Mouse (Mus musculus): ENCODE data around the gene Hnmt. TPM values are rescaled to one million over a fixed set of nuclear protein-coding genes. Genes with fewer than 3 reads are reported as not detected.
"Not testable (repeated sequence)": the region's sequence is repeated elsewhere in the genome, so short reads cannot be mapped to it uniquely, and the experiment has no call there.

The Hnmt gene
- polyA plus RNA-seq, 1 experiment from 2014 or later: 13.4 TPM

- not testable (repeated sequence) for H3K27ac ChIP-seq (ENCODE audit: low read length); H3K4me3 ChIP-seq (ENCODE audit: low read depth, low read length); H3K4me2 ChIP-seq (ENCODE audit: low read length); H3K27me3 ChIP-seq (ENCODE audit: control insufficient read depth, insufficient read depth, low read depth, low read length); H3K4me1 ChIP-seq (ENCODE audit: control insufficient read depth, insufficient read depth, low read length); ATAC-seq; H3K9ac ChIP-seq (ENCODE audit: low read depth, low read length); H3K36me3 ChIP-seq (ENCODE audit: control insufficient read depth, insufficient read depth, low read length); H3K9me3 ChIP-seq (replicated peaks; ENCODE audit: control insufficient read depth, low read length, poor library complexity, severe bottlenecking)
Observed at GRCm38 (mm10) chr2:24019386-24019785, 29.8 kb downstream of the Hnmt start.

- no peak overlapping the region for H3K4me3 ChIP-seq (ENCODE audit: low read depth, low read length)
- no peaks in the 10 kb centered on the region for H3K4me1 ChIP-seq (ENCODE audit: control insufficient read depth, insufficient read depth, low read length)
- no peak overlapping the region for H3K9ac ChIP-seq (ENCODE audit: low read depth, low read length)
- no peaks in the 10 kb centered on the region for H3K36me3 ChIP-seq (ENCODE audit: control insufficient read depth, insufficient read depth, low read length)
- H3K4me2 ChIP-seq (ENCODE audit: low read length): no peak overlapping the region
- WGBS: 96% methylated on average over 1 of the region's 1 CpGs
- no peak for ATAC-seq
- no peaks in the 10 kb centered on the region for H3K9me3 ChIP-seq (replicated peaks; ENCODE audit: control insufficient read depth, low read length, poor library complexity, severe bottlenecking)
- no peaks in the 10 kb centered on the region for H3K27me3 ChIP-seq (ENCODE audit: control insufficient read depth, insufficient read depth, low read depth, low read length)
- H3K27ac ChIP-seq (ENCODE audit: low read length): no peak overlapping the region
Observed at GRCm38 (mm10) chr2:24018966-24019365, 30.2 kb downstream of the Hnmt start.

DNA sequence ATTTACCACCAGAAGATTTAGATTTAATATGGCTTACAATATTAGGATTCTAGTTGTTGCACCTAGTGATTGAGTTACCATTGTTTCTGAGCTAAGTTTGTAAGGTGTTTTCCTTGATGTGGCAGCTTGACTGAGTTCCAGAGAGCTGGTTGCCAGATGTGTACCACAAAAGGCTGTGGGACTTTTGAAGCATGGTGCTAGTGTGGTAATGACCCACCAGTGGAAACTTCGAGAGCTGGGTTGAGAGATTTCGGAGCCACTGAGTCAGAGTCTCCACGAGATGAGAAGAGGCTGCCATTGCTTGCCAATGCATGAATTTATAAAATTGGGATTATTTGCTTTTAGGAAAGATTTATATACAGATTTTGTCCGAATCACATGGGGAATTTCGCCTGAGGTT lies 34.2 kb downstream of the Hnmt start:
- Histone ChIP-seq H3K9me3 (replicated peaks; ENCODE audit: control insufficient read depth, low read length, poor library complexity, severe bottlenecking) (no peaks in the 10 kb centered on the region), H3K9ac (ENCODE audit: low read depth, low read length) (no peak overlapping the region), H3K36me3 (ENCODE audit: control insufficient read depth, insufficient read depth, low read length) (no peaks in the 10 kb centered on the region), H3K4me2 (ENCODE audit: low read length) (no peak overlapping the region), H3K4me1 (ENCODE audit: control insufficient read depth, insufficient read depth, low read length) (no peaks in the 10 kb centered on the region), H3K27ac (ENCODE audit: low read length) (no peak overlapping the region), H3K4me3 (ENCODE audit: low read depth, low read length) (no peak overlapping the region), H3K27me3 (ENCODE audit: control insufficient read depth, insufficient read depth, low read depth, low read length) (no peaks in the 10 kb centered on the region)
- ATAC-seq: no peak
- WGBS: 91% methylated on average over 5 of the region's 5 CpGs

DNA sequence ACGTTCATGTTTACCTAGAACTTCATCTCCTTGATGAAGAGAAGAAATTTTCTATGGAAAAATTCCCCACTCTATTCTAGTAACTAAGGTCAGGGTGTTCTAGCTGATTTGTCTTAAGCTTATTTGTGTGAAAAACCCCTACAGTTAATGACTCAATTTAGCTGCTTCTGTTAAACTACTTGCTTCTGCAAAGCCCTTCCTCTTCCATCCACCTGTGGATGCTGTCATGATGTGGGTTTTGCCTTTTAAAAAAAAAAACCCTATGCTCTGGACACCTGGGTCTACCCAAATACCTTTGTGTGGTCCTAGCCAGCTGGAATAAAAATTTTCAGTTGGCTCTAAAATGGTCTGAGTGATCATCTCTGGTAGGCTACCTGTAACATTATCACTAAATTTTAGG lies 49.9 kb downstream of the Hnmt start:
- Histone ChIP-seq H3K27ac (ENCODE audit: low read length) (no peak overlapping the region), H3K9me3 (replicated peaks; ENCODE audit: control insufficient read depth, low read length, poor library complexity, severe bottlenecking) (no peaks in the 10 kb centered on the region), H3K4me1 (ENCODE audit: control insufficient read depth, insufficient read depth, low read length) (no peaks in the 10 kb centered on the region), H3K4me2 (ENCODE audit: low read length) (no peak overlapping the region), H3K27me3 (ENCODE audit: control insufficient read depth, insufficient read depth, low read depth, low read length) (no peaks in the 10 kb centered on the region), H3K36me3 (ENCODE audit: control insufficient read depth, insufficient read depth, low read length) (no peaks in the 10 kb centered on the region), H3K9ac (ENCODE audit: low read depth, low read length) (no peak overlapping the region), H3K4me3 (ENCODE audit: low read depth, low read length) (no peak overlapping the region)
- ATAC-seq: no peak
- WGBS: 87% methylated on average over 1 of the region's 1 CpGs

- WGBS: 91% methylated on average over 4 of the region's 4 CpGs
- no peaks in the 10 kb centered on the region for H3K4me1 ChIP-seq (ENCODE audit: control insufficient read depth, insufficient read depth, low read length)
- ATAC-seq: no peak
Observed at GRCm38 (mm10) chr2:23998836-23999235, 50.4 kb downstream of the Hnmt start.

DNA sequence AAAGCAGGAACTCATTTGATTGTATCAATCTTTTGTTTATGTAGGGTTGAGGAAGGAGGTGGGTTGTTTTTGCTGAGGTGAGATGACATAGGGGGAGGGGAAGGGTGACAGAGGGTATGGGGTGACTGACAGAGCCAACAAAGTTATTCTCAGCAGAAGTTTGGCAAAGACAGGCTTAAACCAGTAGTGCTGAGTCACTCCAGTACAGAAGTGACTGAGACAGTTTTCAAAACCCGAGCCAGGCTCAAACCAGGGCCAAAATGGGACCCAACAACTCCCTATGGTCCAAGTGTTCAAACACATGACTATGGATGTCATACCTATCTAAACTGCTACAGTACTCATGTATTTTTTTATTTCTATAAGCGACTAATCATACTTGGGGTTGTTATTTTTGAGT lies 52.4 kb downstream of the Hnmt start:
- Histone ChIP-seq H3K4me3 (ENCODE audit: low read depth, low read length) (no peak overlapping the region), H3K9me3 (replicated peaks; ENCODE audit: control insufficient read depth, low read length, poor library complexity, severe bottlenecking) (no peaks in the 10 kb centered on the region), H3K27ac (ENCODE audit: low read length) (no peak overlapping the region), H3K36me3 (ENCODE audit: control insufficient read depth, insufficient read depth, low read length) (no peaks in the 10 kb centered on the region), H3K4me2 (ENCODE audit: low read length) (no peak overlapping the region), H3K4me1 (ENCODE audit: control insufficient read depth, insufficient read depth, low read length) (no peaks in the 10 kb centered on the region), H3K27me3 (ENCODE audit: control insufficient read depth, insufficient read depth, low read depth, low read length) (no peaks in the 10 kb centered on the region), H3K9ac (ENCODE audit: low read depth, low read length) (no peak overlapping the region)
- WGBS: 67% methylated on average over 2 of the region's 2 CpGs
- ATAC-seq: no peak

More at GRCm38 (mm10) chr2:23998836-23999235, 50.4 kb downstream of the Hnmt start:
- Histone ChIP-seq H3K9ac (ENCODE audit: low read depth, low read length) (no peak overlapping the region), H3K27ac (ENCODE audit: low read length) (no peak overlapping the region), H3K36me3 (ENCODE audit: control insufficient read depth, insufficient read depth, low read length) (no peaks in the 10 kb centered on the region), H3K4me2 (ENCODE audit: low read length) (no peak overlapping the region), H3K27me3 (ENCODE audit: control insufficient read depth, insufficient read depth, low read depth, low read length) (no peaks in the 10 kb centered on the region), H3K9me3 (replicated peaks; ENCODE audit: control insufficient read depth, low read length, poor library complexity, severe bottlenecking) (no peaks in the 10 kb centered on the region), H3K4me3 (ENCODE audit: low read depth, low read length) (no peak overlapping the region)

GRCm38 (mm10) chr2:23990034-23990573 lies 59.1 kb downstream of the Hnmt start:
- not testable (repeated sequence) for H3K4me3 ChIP-seq (ENCODE audit: low read depth, low read length); H3K4me2 ChIP-seq (ENCODE audit: low read length)

DNA sequence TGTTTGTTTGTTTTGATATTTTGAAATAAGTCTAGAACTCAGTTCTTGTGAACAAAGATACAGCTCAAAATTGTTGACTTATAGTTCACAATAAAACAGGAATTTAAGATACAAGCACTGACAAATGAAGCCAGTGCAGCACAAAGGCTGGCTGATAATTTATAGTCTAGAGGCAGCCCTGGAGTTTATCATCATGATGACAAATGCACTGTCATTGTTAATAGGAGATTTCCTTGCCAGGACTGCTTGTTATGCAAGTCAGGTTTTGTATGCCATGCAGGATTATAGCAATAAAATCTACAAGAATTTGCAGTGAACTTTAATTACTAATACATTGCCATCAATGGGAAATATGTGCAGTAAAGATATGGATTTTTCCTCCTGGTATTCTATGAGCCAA lies 61.9 kb downstream of the Hnmt start:
- no peak for ATAC-seq
- Histone ChIP-seq H3K4me3 (ENCODE audit: low read depth, low read length) (no peak overlapping the region), H3K27me3 (ENCODE audit: control insufficient read depth, insufficient read depth, low read depth, low read length) (no peaks in the 10 kb centered on the region), H3K27ac (ENCODE audit: low read length) (no peak overlapping the region), H3K4me1 (ENCODE audit: control insufficient read depth, insufficient read depth, low read length) (no peaks in the 10 kb centered on the region), H3K4me2 (ENCODE audit: low read length) (no peak overlapping the region), H3K36me3 (ENCODE audit: control insufficient read depth, insufficient read depth, low read length) (no peaks in the 10 kb centered on the region), H3K9me3 (replicated peaks; ENCODE audit: control insufficient read depth, low read length, poor library complexity, severe bottlenecking) (no peaks in the 10 kb centered on the region), H3K9ac (ENCODE audit: low read depth, low read length) (no peak overlapping the region)

More at GRCm38 (mm10) chr2:23990034-23990573, 59.1 kb downstream of the Hnmt start:
- not testable (repeated sequence) for H3K4me1 ChIP-seq (ENCODE audit: control insufficient read depth, insufficient read depth, low read length); H3K27me3 ChIP-seq (ENCODE audit: control insufficient read depth, insufficient read depth, low read depth, low read length); H3K9ac ChIP-seq (ENCODE audit: low read depth, low read length); ATAC-seq; H3K27ac ChIP-seq (ENCODE audit: low read length); H3K36me3 ChIP-seq (ENCODE audit: control insufficient read depth, insufficient read depth, low read length); H3K9me3 ChIP-seq (replicated peaks; ENCODE audit: control insufficient read depth, low read length, poor library complexity, severe bottlenecking)
- WGBS: 91% methylated on average over 9 of the region's 9 CpGs

DNA sequence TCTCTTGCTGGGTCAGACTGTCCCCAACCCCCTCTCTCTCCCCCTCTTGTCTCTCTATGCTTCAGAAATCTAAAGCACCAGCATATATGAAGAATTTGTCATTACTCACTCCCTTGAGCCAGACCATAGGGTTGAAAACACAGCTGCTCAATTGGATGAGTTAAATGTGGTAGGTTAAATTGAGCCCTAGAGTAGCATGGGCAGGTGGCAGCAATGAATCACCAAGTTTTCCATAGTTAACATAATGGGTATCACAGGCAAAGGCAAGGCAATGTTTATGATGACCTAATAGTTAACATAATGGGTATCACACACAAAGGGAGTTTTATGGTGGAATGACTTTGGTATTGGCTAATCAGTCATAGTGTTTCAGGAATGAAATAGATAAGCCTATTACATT lies 65.9 kb downstream of the Hnmt start:
- Histone ChIP-seq H3K4me3 (ENCODE audit: low read depth, low read length) (no peak overlapping the region), H3K36me3 (ENCODE audit: control insufficient read depth, insufficient read depth, low read length) (no peaks in the 10 kb centered on the region), H3K9me3 (replicated peaks; ENCODE audit: control insufficient read depth, low read length, poor library complexity, severe bottlenecking) (no peaks in the 10 kb centered on the region), H3K4me2 (ENCODE audit: low read length) (no peak overlapping the region), H3K4me1 (ENCODE audit: control insufficient read depth, insufficient read depth, low read length) (no peaks in the 10 kb centered on the region), H3K9ac (ENCODE audit: low read depth, low read length) (no peak overlapping the region), H3K27ac (ENCODE audit: low read length) (no peak overlapping the region), H3K27me3 (ENCODE audit: control insufficient read depth, insufficient read depth, low read depth, low read length) (no peaks in the 10 kb centered on the region)
- no peak for ATAC-seq

GRCm38 (mm10) chr2:23982860-23983259 lies 66.3 kb downstream of the Hnmt start:
- no peak overlapping the region for H3K27ac ChIP-seq (ENCODE audit: low read length)
- H3K9ac ChIP-seq (ENCODE audit: low read depth, low read length): no peak overlapping the region
- WGBS: 53% methylated on average over 1 of the region's 1 CpGs
- H3K4me2 ChIP-seq (ENCODE audit: low read length): no peak overlapping the region
- no peaks in the 10 kb centered on the region for H3K4me1 ChIP-seq (ENCODE audit: control insufficient read depth, insufficient read depth, low read length)
- H3K4me3 ChIP-seq (ENCODE audit: low read depth, low read length): no peak overlapping the region
- H3K27me3 ChIP-seq (ENCODE audit: control insufficient read depth, insufficient read depth, low read depth, low read length): no peaks in the 10 kb centered on the region
- no peaks in the 10 kb centered on the region for H3K9me3 ChIP-seq (replicated peaks; ENCODE audit: control insufficient read depth, low read length, poor library complexity, severe bottlenecking)
- no peaks in the 10 kb centered on the region for H3K36me3 ChIP-seq (ENCODE audit: control insufficient read depth, insufficient read depth, low read length)
- no peak for ATAC-seq
